Mouse (Mus musculus): ENCODE measurements at regions not wholly inside any gene's neighbourhood (a gene's known extent, or its start where the extent isn't known, plus 50 kb on each side); places are given as distances from the start of the nearest gene placed in this dataset.

- no peak for DNase-seq
Measured at GRCm38 (mm10) chr3:105380818-105381217, 71.3 kb upstream of the Kcnd3 start.

GRCm38 (mm10) chr3:105392611-105393514 lies 59.3 kb upstream of the Kcnd3 start:
- peak; percentile 94 for DNase-seq

All from heart, adult 11 months (tissue).